Mouse (Mus musculus) neural tube, embryonic 14.5 days (tissue): ENCODE measurements around the gene Rexo5. TPM values are rescaled to one million over a fixed set of nuclear protein-coding genes. Genes with fewer than 3 reads are reported as not detected.

ENCODE experiments used
- polyA plus RNA-seq: library from polyadenylated mRNA; unstranded; fragments of >200 nt; fragmentation: Nextera tagmentation; extraction: Ambion mirVana; gene quantifications from 2 replicates; pipeline ENCODE4 v1.2.1, GENCODE M21; 2014

Gene Rexo5
- polyA plus RNA-seq, 1 experiment from 2014 or later: 14.3 TPM

Other genes starting within 250 kb of the Rexo5 start
- gene Acsm2, start 239.7 kb upstream of the Rexo5 start, polyA plus RNA-seq: not detected in 2 replicates
- gene Acsm1, start 187.0 kb upstream of the Rexo5 start, polyA plus RNA-seq: not detected in 2 replicates
- gene Acsm4, start 104.0 kb upstream of the Rexo5 start, polyA plus RNA-seq: not detected in 2 replicates
- gene Thumpd1, start 73.2 kb upstream of the Rexo5 start, polyA plus RNA-seq: 67.8 and 79.0 TPM in 2 replicates
- gene Acsm3, start 33.1 kb upstream of the Rexo5 start, polyA plus RNA-seq: 0.16 and 0.27 TPM in 2 replicates
- 18.3 and 21.2 TPM in 2 replicates for gene Eri2, start 52 bp downstream of the Rexo5 start, polyA plus RNA-seq
- 20.2 and 23.2 TPM in 2 replicates for gene Lyrm1, start 101.9 kb downstream of the Rexo5 start, polyA plus RNA-seq
- gene Dcun1d3, start 102.3 kb downstream of the Rexo5 start, polyA plus RNA-seq: 10.0 and 15.3 TPM in 2 replicates